Mouse (Mus musculus) ES-E14 (cell line): ENCODE results near the gene Alms1. TPM values are rescaled to one million over a fixed set of nuclear protein-coding genes. Genes with fewer than 3 reads are reported as not detected.

ENCODE experiments used
- DNase-seq: peaks from one replicate; pipeline ENCODE4 v3.0.0-alpha.2; 2013; ENCODE audit warnings: low read depth, low spot score
- H3K27ac ChIP-seq: 2 replicates; pipeline ENCODE4 v1.5.1; 2012; ENCODE audit warnings: low read depth, mild to moderate bottlenecking, low read length, moderate library complexity, mixed read lengths; ENCODE audit not compliant: poor library complexity, insufficient read depth, severe bottlenecking
- H3K36me3 ChIP-seq: 2 replicates; pipeline ENCODE4 v1.6.1; 2012; ENCODE audit warnings: mild to moderate bottlenecking, low read length, moderate library complexity, mixed read lengths; ENCODE audit not compliant: control insufficient read depth, poor library complexity, insufficient read depth, severe bottlenecking
- H3K4me1 ChIP-seq, 2 experiments: fragments of 150-350 bp in 1 of 2; sonication (generic) in 1 of 2; 2 replicates each; pipeline ENCODE4 v1.6.1; 2012; ENCODE audit warnings: low read length in 2 of 2, mild to moderate bottlenecking in 1 of 2, mixed read lengths in 1 of 2; ENCODE audit not compliant: control insufficient read depth in 2 of 2, insufficient read depth in 2 of 2, poor library complexity in 1 of 2
- H3K4me3 ChIP-seq, 2 experiments: fragments of 150-350 bp in 1 of 2; sonication (generic) in 1 of 2; 2 replicates each; pipeline ENCODE4 v1.5.1; 2012; ENCODE audit warnings: low read length in 2 of 2, low read depth in 1 of 2, mild to moderate bottlenecking in 1 of 2, mixed read lengths in 1 of 2; ENCODE audit not compliant: insufficient read depth in 1 of 2, poor library complexity in 1 of 2, severe bottlenecking in 1 of 2
- H3K9ac ChIP-seq: 2 replicates; pipeline ENCODE4 v1.6.1; 2012; ENCODE audit warnings: low read depth, mild to moderate bottlenecking, low read length, mixed read lengths; ENCODE audit not compliant: poor library complexity, insufficient read depth, severe bottlenecking
- H3K9me3 ChIP-seq: fragments of 150-350 bp; sonication (generic); 2 replicates; pipeline ENCODE4 v1.6.1; 2012; ENCODE audit warnings: low read depth, mild to moderate bottlenecking, low read length; ENCODE audit not compliant: control insufficient read depth, insufficient read depth
- CHD2 ChIP-seq: IDR thresholded peaks from 2 replicates; pipeline ENCODE4 v1.6.1; 2014; ENCODE audit warnings: mild to moderate bottlenecking, low read depth, low read length, inconsistent platforms
- HCFC1 ChIP-seq: IDR thresholded peaks from 2 replicates; pipeline ENCODE4 v1.6.1; 2012; ENCODE audit warnings: low read length, inconsistent platforms, borderline replicate concordance; ENCODE audit not compliant: insufficient read depth
- MAFK ChIP-seq: IDR thresholded peaks from 2 replicates; pipeline ENCODE4 v1.6.1; 2014; ENCODE audit warnings: mild to moderate bottlenecking, low read depth, low read length, inconsistent platforms; ENCODE audit not compliant: insufficient read depth
- ZC3H11A ChIP-seq: IDR thresholded peaks from 2 replicates; pipeline ENCODE4 v1.6.1; 2012; ENCODE audit warnings: low read depth, mild to moderate bottlenecking, inconsistent platforms, low read length, borderline replicate concordance
- ZNF384 ChIP-seq: IDR thresholded peaks from 2 replicates; pipeline ENCODE4 v1.6.1; 2012; ENCODE audit warnings: low read depth, low read length, inconsistent platforms
- in situ Hi-C, 2 experiments: fragments of 600-800 bp; cut with MboI; formaldehyde crosslinking; loops; one replicate each; pipeline ENCODE4 v1.15.1; 2025; ENCODE audit warnings: low sequenced_read_pairs in 2 of 2, inconsistent platforms in 1 of 2; ENCODE audit not compliant: unreplicated experiment in 2 of 2
- total RNA-seq: library from RNA; depleted of rRNA; stranded (reverse); fragments of 300-350 nt; gene quantifications from 2 replicates; pipeline ENCODE4 v1.2.3, GENCODE M21; 2012

The Alms1 gene
- total RNA-seq, 1 experiment: 22.0 TPM

DNA sequence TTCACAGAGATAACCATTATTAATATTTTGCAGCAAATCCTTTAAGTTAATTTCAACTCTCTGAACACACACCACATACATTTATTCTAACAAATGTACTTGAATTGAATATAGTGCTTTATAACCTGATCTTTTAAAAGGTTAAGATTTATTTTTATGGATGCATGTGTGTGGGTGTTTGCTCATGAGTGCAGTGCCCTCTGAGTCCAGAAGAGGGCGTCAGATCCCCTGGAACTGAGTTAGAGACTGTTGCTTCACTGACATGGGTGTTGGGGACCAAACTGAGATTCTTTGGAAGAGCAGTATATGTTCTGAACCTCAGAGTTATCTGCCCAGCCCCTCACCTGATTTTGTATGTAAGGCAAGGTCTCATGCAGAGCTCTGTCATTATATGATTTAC, 25.0 kb upstream of the Alms1 start:
- Histone ChIP-seq H3K4me3 (no peak overlapping the region), H3K36me3 (no peaks in the 10 kb centered on the region), H3K9me3 (no peaks in the 10 kb centered on the region), H3K27ac (no peak overlapping the region), H3K4me1 (no peaks in the 10 kb centered on the region), H3K9ac (no peak overlapping the region)
- TF ChIP-seq ZNF384 (no peak), ZC3H11A (no peak), MAFK (no peak), CHD2 (no peak), HCFC1 (no peak)
- in situ Hi-C loops: no loop called here
- no peak for DNase-seq

DNA sequence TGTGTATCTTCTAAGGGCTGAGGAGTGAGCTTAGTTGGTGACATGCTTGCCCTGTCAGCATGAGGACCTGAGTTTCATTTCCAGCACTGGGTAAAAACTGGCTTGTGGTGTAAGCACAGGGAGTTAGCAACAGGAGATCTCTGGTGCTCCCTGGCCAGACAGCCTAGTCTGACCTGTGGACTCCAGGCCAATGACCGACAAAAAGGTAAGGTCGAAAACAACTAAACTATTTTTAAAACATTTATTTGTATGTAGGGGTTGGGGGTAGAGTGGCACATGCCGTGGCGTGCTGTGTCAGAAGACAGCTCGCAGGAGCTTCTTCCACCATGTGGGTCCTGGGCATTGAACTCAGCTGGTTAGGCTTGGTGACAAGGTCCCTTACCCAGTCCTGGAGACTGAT, 14.5 kb upstream of the Alms1 start:
- H3K4me1 ChIP-seq: no peaks in the 10 kb centered on the region
- TF ChIP-seq HCFC1 (no peak), ZNF384 (no peak)
- H3K9ac ChIP-seq: no peak overlapping the region
- H3K9me3 ChIP-seq: no peaks in the 10 kb centered on the region
- no peak for DNase-seq
- no peak overlapping the region for H3K4me3 ChIP-seq
- H3K27ac ChIP-seq: no peak overlapping the region
- in situ Hi-C loops: no loop called here
- no peaks in the 10 kb centered on the region for H3K36me3 ChIP-seq

DNA sequence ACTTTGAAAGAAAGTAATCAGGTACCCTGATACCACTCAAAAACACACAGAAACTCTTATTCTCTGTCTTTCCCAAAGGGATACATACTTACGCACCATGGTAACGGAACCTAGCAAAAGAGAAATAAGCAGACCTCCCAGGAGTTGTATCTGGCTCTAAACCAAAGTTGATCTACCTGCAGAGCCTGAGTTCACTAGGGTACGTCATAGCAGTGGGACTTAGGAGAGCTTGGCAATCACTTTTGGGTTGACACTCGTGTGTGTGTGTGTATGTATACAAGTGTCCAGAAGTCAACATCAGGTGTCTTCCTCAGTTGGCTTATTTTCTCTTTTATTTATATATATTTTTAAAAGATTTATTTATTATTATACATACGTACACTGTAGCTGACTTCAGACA, 5.6 kb upstream of the Alms1 start:
- Histone ChIP-seq H3K4me1 (no peaks in the 10 kb centered on the region), H3K4me3 (no peak overlapping the region), H3K27ac (no peak overlapping the region), H3K36me3 (no peaks in the 10 kb centered on the region), H3K9me3 (no peaks in the 10 kb centered on the region), H3K9ac (no peak overlapping the region)
- no peak for TF ChIP-seq MAFK
- TF ChIP-seq HCFC1: no peak
- no peak for TF ChIP-seq ZC3H11A
- no peak for TF ChIP-seq CHD2
- TF ChIP-seq ZNF384: no peak
- no peak for DNase-seq
- in situ Hi-C loops: no loop called here

DNA sequence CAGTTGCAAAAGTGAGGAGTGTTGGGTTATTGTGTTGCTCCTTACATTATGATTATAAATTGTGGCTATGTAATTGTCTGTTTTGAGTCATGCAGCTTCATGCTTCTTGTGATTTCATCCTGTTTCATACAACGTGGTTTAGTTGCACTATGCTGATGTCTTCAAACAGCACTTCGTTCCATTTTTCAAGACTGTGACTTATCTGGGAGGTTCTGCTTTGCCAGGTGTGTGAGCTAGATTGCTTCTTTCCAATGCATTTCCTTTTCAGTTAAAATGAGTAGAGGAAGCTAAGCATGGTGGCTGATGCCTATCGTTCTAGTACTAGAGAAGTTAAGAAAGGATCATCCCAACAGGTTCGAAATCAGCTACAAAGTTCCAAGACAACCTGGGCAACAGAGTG, 2.7 kb upstream of the Alms1 start:
- Histone ChIP-seq H3K4me3 (no peak overlapping the region), H3K27ac (no peak overlapping the region), H3K9ac (no peak overlapping the region), H3K4me1 (0 out of 4 replicates have a peak, but pooled peaks cover 0 to 3% of the 10 kb centered on the region in 2 experiments), H3K36me3 (no peaks in the 10 kb centered on the region), H3K9me3 (no peaks in the 10 kb centered on the region)
- TF ChIP-seq HCFC1: no peak
- no peak for TF ChIP-seq ZC3H11A
- no peak for TF ChIP-seq CHD2
- no peak for TF ChIP-seq MAFK
- no peak for TF ChIP-seq ZNF384
- in situ Hi-C loops: no loop called here
- DNase-seq: no peak

DNA sequence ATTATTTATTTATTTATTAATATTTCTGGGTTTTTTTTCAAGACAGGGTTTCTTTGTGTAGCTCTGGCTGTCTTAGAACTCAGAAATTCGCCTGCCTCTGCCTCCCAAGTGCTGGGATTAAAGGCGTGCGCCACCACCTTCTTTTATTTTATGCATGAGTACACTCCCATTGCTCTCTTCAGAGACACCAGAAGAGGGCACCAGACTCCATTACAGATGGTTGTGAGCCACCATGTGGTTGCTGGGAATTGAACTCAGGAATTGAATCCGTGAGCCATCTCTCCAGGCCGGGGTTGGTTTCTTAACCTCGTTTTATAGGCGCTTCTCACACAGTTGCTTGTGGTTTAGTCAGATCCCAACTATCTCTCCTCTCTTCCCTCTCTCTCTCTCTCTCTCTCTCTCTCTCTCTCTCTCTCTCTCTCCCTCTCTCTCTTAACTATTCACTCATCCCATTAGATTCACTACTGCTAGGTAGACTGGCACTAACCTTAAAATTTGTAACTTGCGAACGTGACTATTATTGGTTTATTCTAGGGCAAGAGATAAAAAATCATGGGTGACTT, 445 bp upstream of the Alms1 start:
- Histone ChIP-seq H3K36me3 (no peaks in the 10 kb centered on the region), H3K27ac (no peak overlapping the region), H3K4me3 (peak overlapping the region; percentile 25 to 91; a peak in 3 of 4 replicates), H3K4me1 (0 out of 4 replicates have a peak, but pooled peaks cover 0 to 3% of the 10 kb centered on the region in 2 experiments), H3K9ac (no peak overlapping the region; the same call in 1 of the 2 replicates), H3K9me3 (no peaks in the 10 kb centered on the region)
- no peak for DNase-seq
- in situ Hi-C loops: no loop called here
- TF ChIP-seq CHD2: no peak
